Mouse (Mus musculus): ENCODE results near the gene Rps3.

DNA sequence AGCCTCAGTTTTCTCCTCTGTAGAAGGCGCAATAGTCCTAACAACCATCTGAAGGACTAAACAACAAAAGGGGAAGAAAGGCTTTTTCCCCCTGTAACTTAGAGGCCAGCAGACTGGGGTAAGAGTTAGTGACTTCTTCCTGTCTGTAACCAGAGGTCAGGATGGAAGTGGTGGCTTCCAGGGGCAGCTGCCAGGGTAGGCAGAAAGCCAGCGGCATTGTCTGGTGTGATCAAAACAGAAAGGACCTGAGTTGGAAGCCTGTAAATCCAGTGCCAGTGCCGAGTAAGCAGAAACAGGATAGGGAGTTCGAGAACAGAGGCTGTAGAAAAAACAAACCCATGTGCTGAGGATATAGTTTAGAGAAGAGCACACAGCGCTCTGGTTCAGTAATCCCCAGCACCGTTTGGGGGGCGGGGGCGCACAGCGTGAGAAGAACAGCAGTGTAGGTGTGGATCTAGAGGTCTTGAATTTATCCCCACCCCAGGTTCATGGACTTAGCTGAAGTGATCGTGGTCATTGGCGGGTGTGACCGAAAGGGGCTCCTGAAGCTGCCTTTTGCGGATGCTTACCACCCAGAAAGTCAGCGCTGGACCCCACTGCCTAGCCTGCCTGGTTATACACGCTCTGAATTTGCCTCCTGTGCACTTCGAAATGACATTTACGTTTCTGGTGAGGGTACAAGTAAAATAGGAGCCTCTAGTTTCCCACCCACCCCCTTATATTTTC, 13.7 kb downstream of the Rps3 start:
- TF ChIP-seq CTCF (IDR thresholded peaks at IDR 0.05; ENCODE audit: borderline replicate concordance, insufficient read depth, low read length) (no peak), POLR2A (IDR thresholded peaks at IDR 0.05; ENCODE audit: low read depth, low read length) (no peak)
